Comparison of ENCODE assay signal across 24 mouse cellular contexts in the genomic region with DNA sequence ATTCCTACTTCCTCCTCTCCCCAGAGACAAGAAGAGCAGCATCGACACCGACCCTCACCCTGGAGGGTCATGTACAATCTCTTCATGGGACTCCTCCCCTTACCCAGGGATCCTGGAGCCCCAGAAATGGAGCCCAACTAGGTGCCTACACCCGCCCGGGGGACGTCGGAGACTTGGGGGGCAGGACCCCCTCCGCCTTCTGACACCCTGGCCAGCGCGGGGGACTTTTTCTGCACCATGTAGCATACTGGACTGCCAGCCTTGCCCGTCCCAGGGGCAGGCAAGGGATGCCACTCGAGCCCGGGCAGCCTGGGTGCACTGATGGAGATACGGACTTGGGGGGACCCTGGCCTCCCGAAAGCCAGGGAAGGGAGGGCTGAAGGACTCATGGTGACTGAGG. TPM values are rescaled to one million over a fixed set of nuclear protein-coding genes. Genes with fewer than 3 reads are reported as not detected.
"Had no signal": no experiment of that assay in that cellular context is flagged by ENCODE, and none has a peak within 500 bp of the region (broad histone marks: within the 10 kb centered on the region; RNA-seq: fewer than 3 reads in every experiment).

No protein-coding gene starts in this region.

- H3K27ac ChIP-seq: kidney, postnatal 0 days; layer of hippocampus, adult 2 months; limb, embryonic 10.5 days; limb, embryonic 13.5 days; liver, embryonic 12.5 days; liver, embryonic 15.5 days; lung, embryonic 15.5 days; midbrain, embryonic 10.5 days; midbrain, embryonic 13.5 days; neural tube, embryonic 13.5 days; stomach, postnatal 0 days had no signal

- ATAC-seq: liver, embryonic 12.5 days; midbrain, embryonic 13.5 days; midbrain, embryonic 16.5 days had no signal

- DNase-seq: kidney, postnatal 25 days; layer of hippocampus, adult 9-11 months; liver; lung, adult 18-20 months; lung, postnatal 10 days; lung, postnatal 36 days; retina, postnatal 1 day; thymus, adult 2 months; thymus, postnatal 14 days; thymus, postnatal 4 days had no signal

- H3K36me3 ChIP-seq: lung, embryonic 15.5 days had no signal

- H3K27me3 ChIP-seq: lung, embryonic 15.5 days; megakaryocyte, embryonic 14.5 days; midbrain, embryonic 13.5 days; neural tube, embryonic 13.5 days had no signal

- H3K9ac ChIP-seq: limb, embryonic 13.5 days; liver, embryonic 12.5 days; liver, embryonic 15.5 days; lung, embryonic 15.5 days; midbrain, embryonic 13.5 days; neural tube, embryonic 13.5 days had no signal

- H3K9me3 ChIP-seq: limb, embryonic 10.5 days; limb, embryonic 13.5 days; liver, embryonic 12.5 days; liver, embryonic 15.5 days; lung, embryonic 15.5 days; megakaryocyte, embryonic 14.5 days; midbrain, embryonic 13.5 days; neural tube, embryonic 13.5 days had no signal

- H3K4me3 ChIP-seq: layer of hippocampus, adult 2 months; limb, embryonic 10.5 days; limb, embryonic 13.5 days; liver, embryonic 12.5 days; liver, embryonic 15.5 days; lung, embryonic 15.5 days; megakaryocyte, embryonic 14.5 days; midbrain, embryonic 10.5 days; midbrain, embryonic 13.5 days; myocyte; neural tube, embryonic 13.5 days had no signal

- H3K4me2 ChIP-seq: limb, embryonic 13.5 days; liver, embryonic 12.5 days; liver, embryonic 15.5 days; lung, embryonic 15.5 days; midbrain, embryonic 13.5 days; neural tube, embryonic 13.5 days had no signal

RNA-seq across cellular contexts. Expression of gene C5ar1, which starts 57.8 kb away (rescaled TPM):
- polyA plus RNA-seq: myocyte had no signal
